Mouse (Mus musculus): ENCODE results near the gene Carmil3.

GRCm38 (mm10) chr14:55551794-55552193 is 61.3 kb downstream of the Carmil3 start:
- no peak for TF ChIP-seq MAFK (IDR thresholded peaks at IDR 0.05; ENCODE audit: insufficient read depth, low read depth, low read length)
- TF ChIP-seq CHD2 (IDR thresholded peaks at IDR 0.05; ENCODE audit: low read depth, low read length): no peak

All from ES-E14 (cell line).